Mouse (Mus musculus) embryonic facial prominence, embryonic 13.5 days (tissue): ENCODE results near the gene Odf2l. TPM values are rescaled to one million over a fixed set of nuclear protein-coding genes. Genes with fewer than 3 reads are reported as not detected.

Experiments used
- ATAC-seq: fragments of 200-750 bp; cut with Nextera tagmentation; 2 replicates; pipeline ENCODE4 v1.8.0; 2017; ENCODE audit warnings: low read depth; ENCODE audit not compliant: insufficient number of reproducible peaks, insufficient read depth, low FRiP score, low TSS enrichment
- H3K27ac ChIP-seq: fragments of 300-500 bp; sonication (generic); 2 replicates; pipeline ENCODE4 v1.5.1; 2015; ENCODE audit warnings: moderate library complexity, mild to moderate bottlenecking, inconsistent platforms
- H3K27me3 ChIP-seq: fragments of 300-500 bp; sonication (generic); 2 replicates; pipeline ENCODE4 v1.6.1; 2015; ENCODE audit warnings: mild to moderate bottlenecking, inconsistent platforms
- H3K36me3 ChIP-seq: fragments of 300-500 bp; sonication (generic); 2 replicates; pipeline ENCODE4 v1.6.1; 2015; ENCODE audit warnings: mild to moderate bottlenecking, inconsistent platforms
- H3K4me1 ChIP-seq: fragments of 300-500 bp; sonication (generic); 2 replicates; pipeline ENCODE4 v1.6.1; 2015; ENCODE audit warnings: inconsistent platforms
- H3K4me2 ChIP-seq: fragments of 300-500 bp; sonication (generic); 2 replicates; pipeline ENCODE4 v1.6.1; 2015; ENCODE audit warnings: moderate library complexity, mild to moderate bottlenecking, inconsistent platforms
- H3K4me3 ChIP-seq: fragments of 300-500 bp; sonication (generic); 2 replicates; pipeline ENCODE4 v1.5.1; 2015; ENCODE audit warnings: mild to moderate bottlenecking, inconsistent platforms
- H3K9ac ChIP-seq: fragments of 300-500 bp; sonication (generic); 2 replicates; pipeline ENCODE4 v1.6.1; 2015; ENCODE audit warnings: mild to moderate bottlenecking, inconsistent platforms
- H3K9me3 ChIP-seq: fragments of 300-500 bp; sonication (generic); 2 replicates; pipeline ENCODE4 v1.6.1; 2016; ENCODE audit warnings: inconsistent platforms
- WGBS: fragments of 180-500 bp; shearing (Covaris S2); methylation state at CpG from one replicate; pipeline ENCODE4 v1.1.7; 2015; ENCODE audit warnings: mixed read lengths; 5-methylcytosine and 5-hydroxymethylcytosine counted together
- polyA plus RNA-seq: library from polyadenylated mRNA; unstranded; fragments of >200 nt; fragmentation: Nextera tagmentation; extraction: Ambion mirVana; gene quantifications from 2 replicates; pipeline ENCODE4 v1.2.1, GENCODE M21; 2015

Gene Odf2l
- polyA plus RNA-seq, result 18.0 and 22.9 TPM in 2 replicates

GRCm38 (mm10) chr3:145118254-145119001 is at the start of gene Odf2l:
Gene Odf2l, plus strand, starts transcription at chr3:145118588.
- WGBS, result under 1% methylated on average over 57 of the region's 57 CpGs
- Histone ChIP-seq H3K4me1 (peaks cover 15% of the 10 kb centered on the region), H3K4me3 (peak within 1 kb of the TSS; percentile 75), H3K4me2 (peak within 1 kb of the TSS; percentile 62), H3K9ac (peak within 1 kb of the TSS; percentile 85), H3K9me3 (no peaks in the 10 kb centered on the region), H3K27me3 (no peaks in the 10 kb centered on the region), H3K36me3 (no peaks in the 10 kb centered on the region), H3K27ac (peak within 1 kb of the TSS; percentile 97)
- peak; percentile 99 for ATAC-seq

GRCm38 (mm10) chr3:145068964-145069363 is 49.4 kb upstream of the Odf2l start:
- WGBS, result 77% methylated on average over 4 of the region's 4 CpGs
- ATAC-seq, result no peak

GRCm38 (mm10) chr3:145072339-145072738 is 46.0 kb upstream of the Odf2l start:
- no peak for ATAC-seq
- Histone ChIP-seq H3K27ac (no peak overlapping the region), H3K27me3 (no peaks in the 10 kb centered on the region), H3K4me2 (no peak overlapping the region), H3K4me3 (no peak overlapping the region), H3K9me3 (no peaks in the 10 kb centered on the region), H3K4me1 (no peaks in the 10 kb centered on the region), H3K9ac (no peak overlapping the region), H3K36me3 (no peaks in the 10 kb centered on the region)
- WGBS, result 94% methylated on average over 3 of the region's 3 CpGs

More at GRCm38 (mm10) chr3:145068964-145069363, 49.4 kb upstream of the Odf2l start:
- no peaks in the 10 kb centered on the region for H3K4me1 ChIP-seq
- H3K9me3 ChIP-seq, result no peaks in the 10 kb centered on the region
- H3K27me3 ChIP-seq, result no peaks in the 10 kb centered on the region
- no peak overlapping the region for H3K4me3 ChIP-seq
- no peak overlapping the region for H3K9ac ChIP-seq
- no peak overlapping the region for H3K4me2 ChIP-seq
- H3K36me3 ChIP-seq, result no peaks in the 10 kb centered on the region
- no peak overlapping the region for H3K27ac ChIP-seq

- no peak for ATAC-seq
- H3K4me2 ChIP-seq, result no peak overlapping the region
- no peaks in the 10 kb centered on the region for H3K36me3 ChIP-seq
- H3K27me3 ChIP-seq, result no peaks in the 10 kb centered on the region
- H3K9me3 ChIP-seq, result no peaks in the 10 kb centered on the region
- WGBS, result 82% methylated on average over 6 of the region's 6 CpGs
- H3K4me3 ChIP-seq, result no peak overlapping the region
- no peaks in the 10 kb centered on the region for H3K4me1 ChIP-seq
- no peak overlapping the region for H3K9ac ChIP-seq
- H3K27ac ChIP-seq, result no peak overlapping the region
These were observed 40.0 kb upstream of the Odf2l start for GRCm38 (mm10) chr3:145078405-145078804.

- H3K27ac ChIP-seq, result no peak overlapping the region
These were observed 37.5 kb upstream of the Odf2l start for GRCm38 (mm10) chr3:145080904-145081303.

GRCm38 (mm10) chr3:145083081-145083480 is 35.3 kb upstream of the Odf2l start:
- WGBS, result 89% methylated on average over 1 of the region's 1 CpGs
- Histone ChIP-seq H3K36me3 (no peaks in the 10 kb centered on the region), H3K27me3 (no peaks in the 10 kb centered on the region), H3K4me2 (no peak overlapping the region), H3K9me3 (no peaks in the 10 kb centered on the region), H3K4me1 (no peaks in the 10 kb centered on the region), H3K27ac (no peak overlapping the region), H3K9ac (no peak overlapping the region), H3K4me3 (no peak overlapping the region)
- ATAC-seq, result no peak

More at GRCm38 (mm10) chr3:145080904-145081303, 37.5 kb upstream of the Odf2l start:
- no peak overlapping the region for H3K4me3 ChIP-seq
- H3K4me1 ChIP-seq, result no peaks in the 10 kb centered on the region
- WGBS, result 76% methylated on average over 8 of the region's 8 CpGs
- H3K9ac ChIP-seq, result no peak overlapping the region
- no peaks in the 10 kb centered on the region for H3K36me3 ChIP-seq
- no peak overlapping the region for H3K4me2 ChIP-seq
- H3K9me3 ChIP-seq, result no peaks in the 10 kb centered on the region
- no peaks in the 10 kb centered on the region for H3K27me3 ChIP-seq
- no peak for ATAC-seq

GRCm38 (mm10) chr3:145086180-145086579 is 32.2 kb upstream of the Odf2l start:
- Histone ChIP-seq H3K9ac (no peak overlapping the region), H3K4me3 (no peak overlapping the region), H3K27ac (no peak overlapping the region), H3K4me2 (no peak overlapping the region), H3K4me1 (no peaks in the 10 kb centered on the region), H3K27me3 (no peaks in the 10 kb centered on the region), H3K9me3 (no peaks in the 10 kb centered on the region), H3K36me3 (no peaks in the 10 kb centered on the region)
- WGBS, result 91% methylated on average over 14 of the region's 14 CpGs
- ATAC-seq, result no peak

GRCm38 (mm10) chr3:145087857-145088598 is 30.4 kb upstream of the Odf2l start:
- H3K27ac ChIP-seq, result no peak overlapping the region
- no peak overlapping the region for H3K4me3 ChIP-seq
- no peak overlapping the region for H3K4me2 ChIP-seq
- H3K9me3 ChIP-seq, result no peaks in the 10 kb centered on the region
- no peak overlapping the region for H3K9ac ChIP-seq
- no peaks in the 10 kb centered on the region for H3K27me3 ChIP-seq
- 76% methylated on average over 8 of the region's 8 CpGs for WGBS
- no peaks in the 10 kb centered on the region for H3K4me1 ChIP-seq
- no peak for ATAC-seq
- H3K36me3 ChIP-seq, result no peaks in the 10 kb centered on the region

- ATAC-seq, result no peak
- H3K4me2 ChIP-seq, result no peak within 1 kb of the TSS
- H3K9me3 ChIP-seq, result no peaks in the 10 kb centered on the region
- H3K9ac ChIP-seq, result no peak within 1 kb of the TSS
- no peak within 1 kb of the TSS for H3K27ac ChIP-seq
- H3K27me3 ChIP-seq, result no peaks in the 10 kb centered on the region
- no peaks in the 10 kb centered on the region for H3K36me3 ChIP-seq
- peaks cover 3% of the 10 kb centered on the region; the same call in 1 of the 2 replicates for H3K4me1 ChIP-seq
- 52% methylated on average over 6 of the region's 6 CpGs for WGBS
- no peak within 1 kb of the TSS for H3K4me3 ChIP-seq
These were observed 19.1 kb upstream of the Odf2l start, which contains the start of gene Clca2 for GRCm38 (mm10) chr3:145099291-145099690. Gene Clca2, minus strand, starts transcription at chr3:145099443.

- 85% methylated on average over 9 of the region's 9 CpGs for WGBS
- ATAC-seq, result no peak
- no peak overlapping the region for H3K4me3 ChIP-seq
- no peaks in the 10 kb centered on the region for H3K27me3 ChIP-seq
- no peak overlapping the region for H3K27ac ChIP-seq
- no peak overlapping the region for H3K4me2 ChIP-seq
- no peaks in the 10 kb centered on the region for H3K9me3 ChIP-seq
- H3K36me3 ChIP-seq, result no peaks in the 10 kb centered on the region
- peaks cover 3% of the 10 kb centered on the region; the same call in 1 of the 2 replicates for H3K4me1 ChIP-seq
- no peak overlapping the region for H3K9ac ChIP-seq
These were observed 16.4 kb upstream of the Odf2l start for GRCm38 (mm10) chr3:145101891-145102555.

GRCm38 (mm10) chr3:145103321-145103720 is 15.1 kb upstream of the Odf2l start:
- Histone ChIP-seq H3K27me3 (no peaks in the 10 kb centered on the region), H3K9me3 (no peaks in the 10 kb centered on the region), H3K9ac (no peak overlapping the region), H3K4me1 (no peaks in the 10 kb centered on the region), H3K4me3 (no peak overlapping the region), H3K4me2 (no peak overlapping the region), H3K27ac (no peak overlapping the region), H3K36me3 (no peaks in the 10 kb centered on the region)
- no peak for ATAC-seq
- 72% methylated on average over 2 of the region's 2 CpGs for WGBS
